Mouse (Mus musculus) hindbrain, postnatal 0 days (tissue): ENCODE results near the gene Plcb2. TPM values are rescaled to one million over a fixed set of nuclear protein-coding genes. Genes with fewer than 3 reads are reported as not detected.

Source experiments
- ATAC-seq: fragments of 200-750 bp; cut with Nextera tagmentation; 2 replicates; pipeline ENCODE4 v1.8.0; 2017; ENCODE audit warnings: mild to moderate bottlenecking, moderate TSS enrichment, moderate library complexity
- DNase-seq: peaks from one replicate; pipeline ENCODE4 v3.0.0-alpha.2; 2015; ENCODE audit warnings: low spot score
- H3K27ac ChIP-seq: fragments of 300-500 bp; sonication (generic); 2 replicates; pipeline ENCODE4 v1.5.1; 2014; ENCODE audit warnings: mild to moderate bottlenecking
- H3K27me3 ChIP-seq: fragments of 300-500 bp; sonication (generic); 2 replicates; pipeline ENCODE4 v1.6.1; 2014; ENCODE audit warnings: low read length, mixed read lengths; ENCODE audit not compliant: insufficient read depth
- H3K36me3 ChIP-seq: fragments of 300-500 bp; sonication (generic); 2 replicates; pipeline ENCODE4 v1.6.1; 2014; ENCODE audit warnings: low read length, mixed read lengths; ENCODE audit not compliant: insufficient read depth
- H3K4me1 ChIP-seq: fragments of 300-500 bp; sonication (generic); 2 replicates; pipeline ENCODE4 v1.6.1; 2014; ENCODE audit warnings: antibody characterized with exemption, low read length, mixed read lengths; ENCODE audit not compliant: insufficient read depth
- H3K4me2 ChIP-seq: fragments of 300-500 bp; sonication (generic); 2 replicates; pipeline ENCODE4 v1.6.1; 2014; ENCODE audit warnings: low read depth, mild to moderate bottlenecking, low read length, moderate library complexity, mixed read lengths
- H3K4me3 ChIP-seq: fragments of 300-500 bp; sonication (generic); 2 replicates; pipeline ENCODE4 v1.5.1; 2014; ENCODE audit warnings: low read length
- H3K9ac ChIP-seq: fragments of 300-500 bp; sonication (generic); replicated peaks from 2 replicates; pipeline ENCODE4 v1.6.1; 2014; ENCODE audit warnings: mild to moderate bottlenecking, low read length, moderate library complexity, mixed read lengths
- H3K9me3 ChIP-seq: fragments of 300-500 bp; sonication (generic); 2 replicates; pipeline ENCODE4 v1.6.1; 2016; ENCODE audit warnings: low read length, mixed read lengths
- CTCF ChIP-seq: IDR thresholded peaks from 2 replicates; pipeline ENCODE4 v1.5.1; 2016; ENCODE audit warnings: antibody characterized with exemption, control low read depth, low read depth
- WGBS: fragments of 180-500 bp; shearing (Covaris S2); extraction: QIAGEN DNeasy Blood & Tissue Kit; methylation state at CpG from one replicate; pipeline ENCODE4 v1.1.7; 2014; 5-methylcytosine and 5-hydroxymethylcytosine counted together
- polyA plus RNA-seq: library from polyadenylated mRNA; unstranded; fragments of >200 nt; fragmentation: Nextera tagmentation; extraction: Ambion mirVana; gene quantifications from 2 replicates; pipeline ENCODE4 v1.2.1, GENCODE M21; 2015
- total RNA-seq: library from RNA; depleted of rRNA; stranded (reverse); fragments of >200 nt; gene quantifications from 2 replicates; pipeline ENCODE4 v1.2.3, GENCODE M21; 2014

Gene Plcb2
- total and polyA plus RNA-seq, 2 experiments from 2014 or later: 0.69 to 1.7 TPM

DNA sequence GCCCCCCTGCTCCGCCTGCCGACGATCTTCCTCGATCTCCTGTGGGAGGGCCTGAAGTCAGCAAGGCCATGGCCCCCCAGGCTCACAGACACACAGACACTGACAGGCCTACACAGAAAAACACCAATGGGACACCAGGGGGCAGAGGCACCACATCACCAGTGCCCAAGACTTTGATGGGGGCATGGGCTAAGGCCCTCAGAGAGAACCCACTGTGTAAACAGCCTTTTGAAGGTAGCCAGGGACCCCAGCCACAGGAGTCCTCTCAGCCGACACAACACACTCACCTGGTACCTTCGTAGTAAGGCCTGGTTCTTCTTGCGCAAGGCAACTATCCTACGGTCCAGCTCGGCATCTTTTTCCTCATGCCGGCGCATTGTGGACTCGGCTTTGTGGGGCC lies 33.1 kb upstream of the Plcb2 start:
- peaks cover 23% of the 10 kb centered on the region for H3K4me1 ChIP-seq
- H3K4me3 ChIP-seq: no peak overlapping the region
- peak overlapping the region; percentile 41; the same call in 1 of the 2 replicates for H3K4me2 ChIP-seq
- DNase-seq: no peak
- H3K9ac ChIP-seq: no peak overlapping the region
- no peaks in the 10 kb centered on the region for H3K27me3 ChIP-seq
- TF ChIP-seq CTCF: peak; percentile 45
- 78% methylated on average over 12 of the region's 12 CpGs for WGBS
- ATAC-seq: no peak
- no peaks in the 10 kb centered on the region for H3K36me3 ChIP-seq
- no peaks in the 10 kb centered on the region for H3K9me3 ChIP-seq
- H3K27ac ChIP-seq: peak overlapping the region; percentile 79

DNA sequence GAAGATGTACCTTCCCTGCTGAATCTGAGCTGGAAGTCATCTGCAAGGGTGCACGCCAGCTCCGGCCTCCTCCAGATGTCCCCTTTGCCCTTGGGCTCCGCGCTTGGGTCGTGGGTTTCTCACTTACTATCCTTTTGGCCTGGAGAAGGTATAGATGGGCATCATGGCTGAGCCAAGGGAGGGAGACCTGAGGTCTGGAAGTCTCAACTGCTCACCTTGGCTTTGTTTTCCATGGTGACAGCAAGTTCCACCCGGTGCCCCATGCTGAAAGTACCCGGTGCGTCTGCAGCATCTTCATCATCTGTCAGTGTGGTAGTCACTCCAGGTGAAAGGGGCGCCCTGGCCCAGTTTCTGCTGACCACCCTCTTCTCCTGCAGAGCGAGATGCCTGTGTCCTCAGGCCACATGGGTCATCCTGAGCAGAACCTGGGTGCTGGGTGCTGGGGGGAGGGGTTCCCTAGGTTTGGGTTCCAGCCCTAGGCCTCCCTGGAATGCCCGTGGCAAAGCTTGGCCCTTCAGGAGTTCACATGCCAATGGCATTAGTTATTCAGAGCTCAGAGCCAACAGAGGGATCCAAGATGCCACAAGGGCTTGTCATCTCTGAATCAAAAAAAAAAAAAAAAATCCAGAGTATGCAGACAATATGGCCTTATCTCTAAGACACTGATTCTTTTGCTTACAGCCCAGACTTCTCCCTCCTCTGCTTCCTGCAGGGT lies 32.2 kb upstream of the Plcb2 start:
- ATAC-seq (no peak), DNase-seq (no peak)
- no peaks in the 10 kb centered on the region for H3K27me3 ChIP-seq
- H3K9me3 ChIP-seq: no peaks in the 10 kb centered on the region
- no peak overlapping the region for H3K4me3 ChIP-seq
- H3K27ac ChIP-seq: no peak overlapping the region
- peaks cover 23% of the 10 kb centered on the region for H3K4me1 ChIP-seq
- WGBS: 80% methylated on average over 11 of the region's 11 CpGs
- H3K9ac ChIP-seq: no peak overlapping the region
- no peaks in the 10 kb centered on the region for H3K36me3 ChIP-seq
- H3K4me2 ChIP-seq: no peak overlapping the region
- TF ChIP-seq CTCF: no peak

- Histone ChIP-seq H3K9ac (no peak overlapping the region), H3K27me3 (no peaks in the 10 kb centered on the region), H3K4me1 (peaks cover 23% of the 10 kb centered on the region), H3K4me2 (no peak overlapping the region), H3K36me3 (no peaks in the 10 kb centered on the region), H3K9me3 (no peaks in the 10 kb centered on the region), H3K27ac (no peak overlapping the region), H3K4me3 (no peak overlapping the region)
- peak; percentile 33; the same call in 1 of the 2 replicates for ATAC-seq
- 12% methylated on average over 8 of the region's 8 CpGs for WGBS
- peak; percentile 79 for TF ChIP-seq CTCF
- peak; percentile 85 for DNase-seq
Measured at GRCm38 (mm10) chr2:118759828-118760227, 31.6 kb upstream of the Plcb2 start.

DNA sequence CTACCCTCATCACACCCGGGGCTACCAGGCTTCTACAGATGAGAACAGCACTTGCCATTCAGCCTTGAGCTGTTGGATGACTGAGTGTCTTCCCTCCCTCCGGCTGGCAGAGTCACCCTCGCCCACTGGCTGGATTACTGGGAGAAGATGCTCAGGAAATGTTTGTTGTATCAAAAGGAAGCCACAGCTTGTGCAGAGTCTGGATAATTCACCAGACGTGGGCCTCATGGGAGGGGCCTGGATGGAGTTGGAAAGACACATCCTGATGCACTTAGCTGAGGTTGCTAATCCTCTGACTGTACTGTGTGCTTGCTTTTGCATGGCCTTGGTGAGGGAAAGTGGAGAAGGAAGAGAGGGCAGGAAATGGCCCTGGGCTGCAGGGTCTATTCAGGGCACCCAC lies 27.9 kb upstream of the Plcb2 start:
- ATAC-seq: no peak

GRCm38 (mm10) chr2:118755407-118755806 lies 27.2 kb upstream of the Plcb2 start:
- no peak for TF ChIP-seq CTCF
- H3K4me2 ChIP-seq: no peak overlapping the region
- no peak overlapping the region for H3K27ac ChIP-seq
- DNase-seq: no peak
- 0 out of 2 replicates have a peak, but pooled peaks cover 3% of the 10 kb centered on the region for H3K4me1 ChIP-seq
- no peaks in the 10 kb centered on the region for H3K9me3 ChIP-seq
- no peak overlapping the region for H3K4me3 ChIP-seq
- WGBS: 83% methylated on average over 6 of the region's 6 CpGs
- H3K27me3 ChIP-seq: no peaks in the 10 kb centered on the region
- no peak for ATAC-seq
- H3K9ac ChIP-seq: no peak overlapping the region
- H3K36me3 ChIP-seq: no peaks in the 10 kb centered on the region

More for the DNA sequence above, 27.9 kb upstream of the Plcb2 start:
- Histone ChIP-seq H3K9ac (no peak overlapping the region), H3K4me2 (no peak overlapping the region), H3K4me3 (no peak overlapping the region), H3K4me1 (peaks cover 7% of the 10 kb centered on the region), H3K9me3 (no peaks in the 10 kb centered on the region), H3K27ac (no peak overlapping the region), H3K36me3 (no peaks in the 10 kb centered on the region), H3K27me3 (no peaks in the 10 kb centered on the region)
- DNase-seq: no peak
- WGBS: 79% methylated on average over 4 of the region's 4 CpGs
- TF ChIP-seq CTCF: no peak

- H3K4me2 ChIP-seq: no peak overlapping the region
- no peaks in the 10 kb centered on the region for H3K9me3 ChIP-seq
- DNase-seq (no peak), ATAC-seq (no peak)
- no peaks in the 10 kb centered on the region for H3K36me3 ChIP-seq
- no peak overlapping the region for H3K27ac ChIP-seq
- TF ChIP-seq CTCF: no peak
- H3K4me1 ChIP-seq: 0 out of 2 replicates have a peak, but pooled peaks cover 5% of the 10 kb centered on the region
- no peak overlapping the region for H3K4me3 ChIP-seq
- 92% methylated on average over 5 of the region's 5 CpGs for WGBS
- no peak overlapping the region for H3K9ac ChIP-seq
- no peaks in the 10 kb centered on the region for H3K27me3 ChIP-seq
Measured at GRCm38 (mm10) chr2:118754143-118754542, 25.9 kb upstream of the Plcb2 start.

DNA sequence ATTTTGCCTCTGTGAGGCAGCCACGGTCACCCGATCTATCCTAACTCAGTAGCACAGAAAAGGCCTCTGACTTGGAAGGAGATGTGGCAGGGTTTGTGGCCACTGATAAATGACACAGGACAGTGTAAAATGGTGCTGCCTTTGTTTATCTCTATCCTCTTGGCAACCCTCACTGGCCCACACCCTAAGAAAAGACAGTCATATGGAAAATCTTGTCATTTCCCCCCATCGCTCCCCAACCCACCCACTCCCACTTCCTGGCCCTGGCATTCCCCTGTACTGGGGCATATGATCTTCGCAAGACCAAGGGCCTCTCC lies 24.5 kb upstream of the Plcb2 start:
- ATAC-seq (no peak), DNase-seq (no peak)
- Histone ChIP-seq H3K9me3 (no peaks in the 10 kb centered on the region), H3K9ac (no peak overlapping the region), H3K4me3 (no peak overlapping the region), H3K4me2 (no peak overlapping the region), H3K27ac (no peak overlapping the region), H3K27me3 (no peaks in the 10 kb centered on the region), H3K4me1 (peaks cover 7% of the 10 kb centered on the region; the same call in 1 of the 2 replicates), H3K36me3 (no peaks in the 10 kb centered on the region)
- no peak for TF ChIP-seq CTCF
- 71% methylated on average over 4 of the region's 4 CpGs for WGBS
